Mouse (Mus musculus): Measurements from ENCODE around the gene Apoc3.

Apoc3 gene

DNA sequence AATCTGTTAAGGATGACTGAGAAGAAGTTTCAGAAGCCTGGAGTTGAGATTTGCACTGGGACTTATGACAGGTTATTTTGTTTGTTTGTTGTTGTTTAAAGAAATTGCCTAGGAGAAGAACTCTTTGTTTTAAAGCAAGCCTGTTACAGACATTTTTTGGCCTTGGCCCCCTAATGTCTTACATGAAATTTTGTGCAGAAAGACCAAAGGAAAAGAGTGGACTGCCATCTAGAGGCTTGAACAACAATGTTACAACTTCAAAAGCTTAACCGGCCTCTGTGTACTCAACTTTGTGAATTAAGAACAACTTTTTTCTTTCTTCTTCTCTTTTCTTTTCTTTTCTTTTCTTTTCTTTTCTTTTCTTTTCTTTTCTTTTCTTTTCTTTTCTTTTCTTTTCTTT, 43.8 kb downstream of the Apoc3 start:
- DNase-seq: peak; percentile 75

- DNase-seq: no peak
These were observed 44.2 kb downstream of the Apoc3 start for GRCm38 (mm10) chr9:46191234-46191633.

DNA sequence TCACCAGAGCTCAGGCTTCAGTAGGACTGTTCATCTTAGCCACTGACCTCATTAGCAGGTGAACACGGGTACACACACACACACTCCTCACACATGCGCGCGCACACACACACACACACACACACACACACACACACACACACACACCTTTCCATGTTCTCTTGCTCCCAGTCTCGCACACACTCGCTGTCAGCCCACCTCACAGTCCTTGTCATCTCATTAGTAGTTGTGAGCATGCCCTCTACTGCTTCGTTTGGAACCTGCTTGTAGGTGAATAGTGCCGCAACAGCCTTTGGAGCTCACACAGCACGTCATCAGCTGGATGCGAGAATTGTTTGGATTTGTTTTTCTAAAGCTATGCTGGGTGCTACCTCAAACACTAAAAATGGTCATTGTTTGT, 46.1 kb downstream of the Apoc3 start:
- no peak for DNase-seq

- DNase-seq: no peak
These were observed 46.5 kb downstream of the Apoc3 start for GRCm38 (mm10) chr9:46188956-46189355.

DNA sequence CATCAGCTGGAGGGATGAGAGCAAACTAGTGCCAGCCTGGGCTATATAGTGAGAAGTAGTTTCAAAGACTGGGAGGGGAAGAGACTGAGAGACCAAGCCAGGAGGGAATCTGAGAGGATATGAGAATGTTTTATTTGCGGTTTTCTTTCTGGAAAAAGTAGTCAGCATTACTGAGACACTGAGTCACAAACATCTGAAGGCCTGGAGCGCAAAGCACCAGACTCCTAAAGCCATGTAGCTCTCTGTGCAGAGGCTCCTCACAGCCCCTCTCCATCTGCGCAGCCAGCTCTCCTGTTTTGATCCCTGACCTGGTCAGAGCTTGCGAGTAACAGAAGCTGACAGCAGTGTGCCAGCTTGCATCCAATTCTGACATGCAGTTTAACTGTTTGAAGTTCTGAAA, 47.1 kb downstream of the Apoc3 start:
- DNase-seq: no peak

- DNase-seq: no peak
These were observed 49.0 kb downstream of the Apoc3 start for GRCm38 (mm10) chr9:46186387-46186786.

GRCm38 (mm10) chr9:46185191-46185590, 50.2 kb downstream of the Apoc3 start:
- peak; percentile 50 for DNase-seq

- no peak for DNase-seq
These were observed 50.9 kb downstream of the Apoc3 start for GRCm38 (mm10) chr9:46184542-46184941.
